Mouse (Mus musculus) midbrain, embryonic 13.5 days (tissue): ENCODE data around the gene Wdr25. TPM values are rescaled to one million over a fixed set of nuclear protein-coding genes. Genes with fewer than 3 reads are reported as not detected.
"Not testable (repeated sequence)": the region's sequence is repeated elsewhere in the genome, so short reads cannot be mapped to it uniquely, and the experiment has no call there.

ENCODE experiments used
- ATAC-seq: fragments of 200-750 bp; cut with Nextera tagmentation; 2 replicates; pipeline ENCODE4 v1.8.0; 2017; ENCODE audit warnings: mild to moderate bottlenecking, moderate TSS enrichment, moderate library complexity
- H3K27ac ChIP-seq: fragments of 300-500 bp; sonication (generic); 2 replicates; pipeline ENCODE4 v1.5.1; 2015; ENCODE audit warnings: inconsistent platforms, mild to moderate bottlenecking, moderate library complexity
- H3K27me3 ChIP-seq: fragments of 300-500 bp; sonication (generic); 2 replicates; pipeline ENCODE4 v1.6.1; 2015; ENCODE audit warnings: mild to moderate bottlenecking, inconsistent platforms
- H3K36me3 ChIP-seq: fragments of 300-500 bp; sonication (generic); 2 replicates; pipeline ENCODE4 v1.6.1; 2015; ENCODE audit warnings: mild to moderate bottlenecking, inconsistent platforms
- H3K4me1 ChIP-seq: fragments of 300-500 bp; sonication (generic); replicated peaks from 2 replicates; pipeline ENCODE4 v1.6.1; 2015; ENCODE audit warnings: inconsistent platforms
- H3K4me2 ChIP-seq: fragments of 300-500 bp; sonication (generic); replicated peaks from 2 replicates; pipeline ENCODE4 v1.6.1; 2015; ENCODE audit warnings: moderate library complexity, mild to moderate bottlenecking, inconsistent platforms
- H3K4me3 ChIP-seq: fragments of 300-500 bp; sonication (generic); replicated peaks from 2 replicates; pipeline ENCODE4 v1.5.1; 2015; ENCODE audit warnings: mild to moderate bottlenecking, inconsistent platforms
- H3K9ac ChIP-seq: fragments of 300-500 bp; sonication (generic); replicated peaks from 2 replicates; pipeline ENCODE4 v1.6.1; 2015; ENCODE audit warnings: mild to moderate bottlenecking, inconsistent platforms
- H3K9me3 ChIP-seq: fragments of 300-500 bp; sonication (generic); 2 replicates; pipeline ENCODE4 v1.6.1; 2016; ENCODE audit warnings: mild to moderate bottlenecking, inconsistent platforms
- WGBS: fragments of 180-500 bp; shearing (Covaris S2); methylation state at CpG from one replicate; pipeline ENCODE4 v1.1.7; 2015; 5-methylcytosine and 5-hydroxymethylcytosine counted together
- polyA plus RNA-seq: library from polyadenylated mRNA; unstranded; fragments of >200 nt; fragmentation: Nextera tagmentation; extraction: Ambion mirVana; gene quantifications from 2 replicates; pipeline ENCODE4 v1.2.1, GENCODE M21; 2015

The Wdr25 gene
- polyA plus RNA-seq = 6.2 and 9.1 TPM in 2 replicates

DNA sequence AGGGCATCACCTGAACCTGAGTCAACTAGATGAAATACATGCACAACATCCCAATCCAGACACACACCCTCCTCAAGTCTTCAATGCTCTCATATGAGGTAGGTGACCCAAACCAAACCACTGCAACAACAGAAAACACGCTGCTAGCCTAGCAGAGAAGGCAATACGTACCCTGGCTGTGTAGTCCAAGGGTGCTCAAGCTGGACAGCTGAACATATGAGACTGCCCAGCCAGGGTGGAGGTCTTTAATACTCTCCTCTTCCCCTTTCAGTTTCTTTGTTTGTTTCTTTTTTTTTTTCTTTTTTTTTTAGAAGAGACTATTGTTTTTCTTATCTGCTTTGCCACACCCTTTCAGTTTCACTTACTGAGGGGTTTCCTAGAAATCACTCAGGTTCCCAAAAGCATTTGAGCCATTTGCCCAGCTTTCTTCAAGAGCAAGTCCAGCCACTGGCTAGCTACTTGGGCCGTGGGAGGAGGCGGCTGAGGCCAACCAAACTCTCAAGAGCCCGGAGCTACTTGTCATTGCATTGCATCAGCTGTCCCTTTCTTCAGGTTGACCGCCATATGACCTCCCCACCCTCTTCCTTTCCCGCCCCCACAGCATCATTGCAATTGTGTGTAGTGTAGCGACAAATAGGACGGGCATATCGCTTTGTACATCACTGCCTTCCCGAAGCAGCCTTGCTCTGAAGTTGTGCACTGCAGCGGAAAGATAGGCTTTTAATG is at the start of gene Wdr25:
Gene Wdr25, plus strand, starts transcription at position 643 of the 726 bp plus-strand sequence.
- peak within 1 kb of the TSS; percentile 76 for H3K9ac ChIP-seq
- H3K4me3 ChIP-seq = peak within 1 kb of the TSS; percentile 86
- peaks cover 25% of the 10 kb centered on the region for H3K4me1 ChIP-seq
- peaks cover 22% of the 10 kb centered on the region for H3K36me3 ChIP-seq
- WGBS = 24% methylated on average over 12 of the region's 12 CpGs
- ATAC-seq = no peak
- no peaks in the 10 kb centered on the region for H3K27me3 ChIP-seq
- H3K4me2 ChIP-seq = peak within 1 kb of the TSS; percentile 97
- H3K27ac ChIP-seq = peak within 1 kb of the TSS; percentile 6; the same call in 1 of the 2 replicates
- no peaks in the 10 kb centered on the region for H3K9me3 ChIP-seq

- Histone ChIP-seq H3K36me3 (peaks cover 20% of the 10 kb centered on the region), H3K4me1 (peaks cover 13% of the 10 kb centered on the region)
- not testable (repeated sequence) for H3K27me3 ChIP-seq, ATAC-seq, H3K9ac ChIP-seq, H3K4me3 ChIP-seq, H3K4me2 ChIP-seq, H3K9me3 ChIP-seq, H3K27ac ChIP-seq
- WGBS = 89% methylated on average over 3 of the region's 3 CpGs
These were observed 45.4 kb upstream of the Wdr25 start for GRCm38 (mm10) chr12:108848033-108848432.

GRCm38 (mm10) chr12:108849488-108850022 is 43.9 kb upstream of the Wdr25 start:
- no peaks in the 10 kb centered on the region for H3K9me3 ChIP-seq
- no peaks in the 10 kb centered on the region for H3K27me3 ChIP-seq
- H3K36me3 ChIP-seq = peaks cover 8% of the 10 kb centered on the region
- no peak for ATAC-seq
- H3K9ac ChIP-seq = no peak overlapping the region
- WGBS = 92% methylated on average over 4 of the region's 4 CpGs
- H3K4me2 ChIP-seq = no peak overlapping the region
- peaks cover 13% of the 10 kb centered on the region for H3K4me1 ChIP-seq
- H3K4me3 ChIP-seq = no peak overlapping the region
- H3K27ac ChIP-seq = no peak overlapping the region

DNA sequence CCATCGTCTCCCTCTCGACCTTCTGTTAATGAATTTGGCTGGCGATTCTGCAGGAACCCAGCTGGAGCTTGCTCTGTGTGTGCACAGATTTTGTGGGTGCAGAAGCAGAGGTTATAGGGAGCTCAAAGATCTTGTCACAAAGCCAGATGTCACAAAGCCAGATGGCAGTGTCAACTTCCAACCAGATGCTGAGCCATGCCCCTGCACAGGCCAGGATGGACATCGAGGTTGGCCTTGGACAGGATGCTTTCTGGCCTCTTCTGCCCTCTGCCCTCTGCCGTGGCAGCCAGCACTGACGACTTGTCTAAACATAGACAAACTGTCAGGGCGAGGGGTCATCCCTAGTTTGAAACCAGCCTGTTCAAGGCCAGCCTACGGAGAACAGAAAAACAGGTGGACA is 43.3 kb upstream of the Wdr25 start:
- 72% methylated on average over 8 of the region's 8 CpGs for WGBS
- ATAC-seq = no peak; the same call in 1 of the 2 replicates

DNA sequence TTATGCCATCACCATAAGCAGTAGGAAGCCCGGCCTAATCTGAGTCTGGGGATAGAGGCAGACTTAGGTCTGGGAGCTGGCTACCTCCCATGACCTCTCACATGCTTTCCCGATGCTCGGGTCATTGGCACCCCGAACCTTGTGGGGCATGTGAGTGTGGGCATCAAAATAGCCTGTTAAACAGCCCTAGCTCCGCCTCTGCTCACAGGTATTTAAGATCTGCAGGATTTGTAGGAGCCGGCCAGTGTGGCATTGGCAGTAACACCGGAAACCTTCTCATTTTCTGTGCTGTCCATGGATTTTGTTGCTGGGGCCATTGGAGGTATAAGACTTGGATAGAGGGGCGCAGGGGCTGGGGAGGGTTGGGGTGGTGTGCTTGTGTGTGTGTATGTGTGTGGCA is 42.5 kb upstream of the Wdr25 start:
- Histone ChIP-seq H3K9ac (no peak overlapping the region), H3K4me2 (no peak overlapping the region), H3K27ac (no peak overlapping the region), H3K4me1 (peaks cover 13% of the 10 kb centered on the region), H3K9me3 (no peaks in the 10 kb centered on the region), H3K36me3 (peaks cover 11% of the 10 kb centered on the region), H3K4me3 (no peak overlapping the region), H3K27me3 (no peaks in the 10 kb centered on the region)
- no peak for ATAC-seq
- 90% methylated on average over 8 of the region's 8 CpGs for WGBS

More for the DNA sequence above, 43.3 kb upstream of the Wdr25 start:
- Histone ChIP-seq H3K4me2 (no peak overlapping the region), H3K27me3 (no peaks in the 10 kb centered on the region), H3K4me3 (no peak overlapping the region), H3K27ac (no peak overlapping the region), H3K36me3 (peaks cover 6% of the 10 kb centered on the region), H3K9ac (no peak overlapping the region), H3K9me3 (no peaks in the 10 kb centered on the region), H3K4me1 (peaks cover 13% of the 10 kb centered on the region)

- no peak overlapping the region for H3K9ac ChIP-seq
- H3K27me3 ChIP-seq = no peaks in the 10 kb centered on the region
- H3K4me3 ChIP-seq = no peak overlapping the region
- peaks cover 17% of the 10 kb centered on the region for H3K36me3 ChIP-seq
- peaks cover 13% of the 10 kb centered on the region for H3K4me1 ChIP-seq
- H3K4me2 ChIP-seq = no peak overlapping the region
- no peak overlapping the region for H3K27ac ChIP-seq
- WGBS = 86% methylated on average over 8 of the region's 8 CpGs
- no peak for ATAC-seq
- H3K9me3 ChIP-seq = no peaks in the 10 kb centered on the region
These were observed 40.6 kb upstream of the Wdr25 start for GRCm38 (mm10) chr12:108852822-108853221.

- ATAC-seq = no peak
- Histone ChIP-seq H3K4me3 (no peak overlapping the region), H3K9ac (no peak overlapping the region), H3K36me3 (peaks cover 30% of the 10 kb centered on the region), H3K9me3 (no peaks in the 10 kb centered on the region), H3K27ac (no peak overlapping the region), H3K27me3 (no peaks in the 10 kb centered on the region), H3K4me2 (no peak overlapping the region), H3K4me1 (peaks cover 11% of the 10 kb centered on the region)
- 90% methylated on average over 10 of the region's 10 CpGs for WGBS
These were observed 38.4 kb upstream of the Wdr25 start for GRCm38 (mm10) chr12:108855081-108855480.

DNA sequence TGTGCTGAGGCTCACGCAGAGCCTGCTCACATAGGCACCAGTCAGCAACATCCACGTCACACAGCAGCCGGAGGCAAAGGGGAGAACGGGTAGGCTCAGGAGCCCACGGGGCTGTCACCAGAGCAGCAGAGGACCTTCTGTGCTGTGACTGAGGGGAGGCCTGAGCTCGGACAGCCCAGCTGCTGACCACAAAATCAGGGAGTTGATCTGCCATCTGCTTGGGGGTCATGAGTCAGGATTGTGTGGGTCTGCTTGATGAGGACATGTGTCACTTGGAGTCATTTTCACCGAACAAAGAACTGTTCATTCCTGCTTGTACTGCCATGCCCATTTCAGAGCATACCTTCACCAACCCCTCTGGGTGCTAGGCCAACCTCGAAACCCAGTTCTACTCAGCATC is 37.2 kb upstream of the Wdr25 start:
- no peak for ATAC-seq
- 88% methylated on average over 8 of the region's 8 CpGs for WGBS
- Histone ChIP-seq H3K9me3 (no peaks in the 10 kb centered on the region), H3K27ac (no peak overlapping the region), H3K36me3 (peaks cover 41% of the 10 kb centered on the region), H3K4me2 (no peak overlapping the region), H3K9ac (no peak overlapping the region), H3K4me3 (no peak overlapping the region), H3K4me1 (0 out of 2 replicates have a peak, but pooled peaks cover 3% of the 10 kb centered on the region), H3K27me3 (no peaks in the 10 kb centered on the region)

DNA sequence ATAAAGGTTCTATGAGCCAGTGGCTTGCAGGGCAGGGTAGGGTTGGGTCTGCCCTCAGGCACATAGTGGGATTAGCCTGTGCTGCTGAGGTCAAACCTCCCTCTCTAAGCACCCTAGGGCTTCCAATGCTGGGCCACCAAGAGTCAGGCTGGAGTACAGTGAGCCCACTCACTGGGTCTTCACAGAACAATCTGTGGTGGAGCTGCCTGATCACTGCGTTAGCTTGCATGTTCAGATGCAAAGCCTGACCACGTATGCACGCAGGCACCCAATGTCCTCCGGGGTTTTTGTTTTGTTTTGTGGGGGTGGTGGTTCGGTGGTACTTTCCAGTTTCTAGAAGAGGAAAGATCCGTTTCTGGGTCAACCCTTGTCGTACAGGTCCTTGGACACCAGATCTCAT is 36.3 kb upstream of the Wdr25 start:
- Histone ChIP-seq H3K9ac (no peak overlapping the region), H3K4me1 (no peaks in the 10 kb centered on the region), H3K4me2 (no peak overlapping the region), H3K9me3 (no peaks in the 10 kb centered on the region), H3K36me3 (peaks cover 50% of the 10 kb centered on the region), H3K4me3 (no peak overlapping the region), H3K27me3 (no peaks in the 10 kb centered on the region), H3K27ac (no peak overlapping the region)
- no peak for ATAC-seq
- 87% methylated on average over 7 of the region's 7 CpGs for WGBS

DNA sequence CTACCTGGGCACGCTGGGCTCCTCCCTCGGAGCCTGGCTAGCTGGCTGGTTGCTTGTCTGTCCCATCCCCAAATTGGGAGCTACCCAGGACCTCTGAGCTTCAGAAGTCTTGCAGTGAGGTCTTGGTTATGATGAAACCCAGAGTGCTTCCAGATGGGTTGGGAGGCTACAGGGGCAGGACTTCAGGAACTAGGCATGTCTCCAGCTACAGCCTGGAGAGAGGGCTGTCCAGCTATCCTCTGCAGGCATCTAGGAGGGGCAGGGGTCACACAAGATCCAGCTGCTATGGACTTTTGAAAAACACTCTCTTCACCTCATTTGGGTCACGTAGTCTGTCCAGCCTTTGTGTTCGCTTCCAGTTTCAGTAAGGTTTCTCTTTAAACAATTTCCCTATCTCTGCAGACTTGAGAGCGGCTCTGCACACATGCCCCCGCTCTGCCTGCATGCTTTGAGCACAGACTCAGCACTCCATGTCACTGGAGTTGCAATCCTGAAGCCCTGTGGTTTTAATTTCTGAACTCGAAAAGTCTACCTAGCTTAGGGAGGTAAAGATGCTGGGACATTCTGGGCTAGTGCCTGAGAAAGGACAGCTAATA is 35.7 kb upstream of the Wdr25 start:
- H3K36me3 ChIP-seq = peaks cover 56% of the 10 kb centered on the region
- 92% methylated on average over 7 of the region's 7 CpGs for WGBS

DNA sequence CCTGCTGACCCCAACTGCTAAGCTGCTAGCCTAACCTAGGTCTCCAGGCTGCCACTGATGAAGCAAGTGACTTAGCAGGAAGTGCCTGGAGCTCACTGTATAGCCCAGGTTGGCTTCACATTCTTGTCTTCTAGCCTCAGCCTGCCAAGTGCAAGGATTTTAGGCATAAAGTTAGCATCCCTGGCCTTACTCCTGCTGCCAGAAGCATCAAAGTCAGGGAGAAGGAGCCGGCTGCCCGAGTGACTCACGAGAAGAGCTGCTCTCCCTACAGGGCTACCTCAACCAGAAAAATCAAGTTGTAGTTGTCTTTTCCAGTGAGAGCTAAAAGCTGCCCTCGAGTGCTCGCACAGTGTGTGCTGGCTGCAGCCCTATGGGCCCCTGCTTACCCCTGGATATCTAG is 34.9 kb upstream of the Wdr25 start:
- no peaks in the 10 kb centered on the region for H3K27me3 ChIP-seq
- H3K4me3 ChIP-seq = no peak overlapping the region
- no peak overlapping the region for H3K4me2 ChIP-seq
- no peaks in the 10 kb centered on the region for H3K4me1 ChIP-seq
- ATAC-seq = no peak
- H3K36me3 ChIP-seq = peaks cover 64% of the 10 kb centered on the region
- WGBS = 87% methylated on average over 5 of the region's 5 CpGs
- no peaks in the 10 kb centered on the region for H3K9me3 ChIP-seq
- no peak overlapping the region for H3K9ac ChIP-seq
- no peak overlapping the region for H3K27ac ChIP-seq

More for the DNA sequence above, 35.7 kb upstream of the Wdr25 start:
- no peak for ATAC-seq
- no peak overlapping the region for H3K4me2 ChIP-seq
- no peaks in the 10 kb centered on the region for H3K9me3 ChIP-seq
- H3K9ac ChIP-seq = no peak overlapping the region
- H3K4me3 ChIP-seq = no peak overlapping the region
- no peaks in the 10 kb centered on the region for H3K4me1 ChIP-seq
- H3K27me3 ChIP-seq = no peaks in the 10 kb centered on the region
- H3K27ac ChIP-seq = no peak overlapping the region; the same call in 1 of the 2 replicates

- Histone ChIP-seq H3K9ac (no peak overlapping the region), H3K27ac (no peak overlapping the region), H3K4me2 (no peak overlapping the region), H3K4me3 (no peak overlapping the region), H3K4me1 (no peaks in the 10 kb centered on the region), H3K27me3 (no peaks in the 10 kb centered on the region), H3K9me3 (no peaks in the 10 kb centered on the region), H3K36me3 (peaks cover 100% of the 10 kb centered on the region)
- WGBS = 91% methylated on average over 6 of the region's 6 CpGs
- no peak for ATAC-seq
These were observed 28.4 kb upstream of the Wdr25 start for GRCm38 (mm10) chr12:108865007-108865494.
